Mouse (Mus musculus) lung, embryonic 16.5 days (tissue): Measurements from ENCODE around the gene Otos. TPM values are rescaled to one million over a fixed set of nuclear protein-coding genes. Genes with fewer than 3 reads are reported as not detected.

Source experiments
- ATAC-seq: fragments of 200-750 bp; cut with Nextera tagmentation; 2 replicates; pipeline ENCODE4 v1.8.0; 2017; ENCODE audit warnings: low read depth, mild to moderate bottlenecking, moderate library complexity
- H3K27ac ChIP-seq: fragments of 300-500 bp; sonication (generic); 2 replicates; pipeline ENCODE4 v1.5.1; 2014; ENCODE audit warnings: mild to moderate bottlenecking, control low read depth, low read length
- H3K27me3 ChIP-seq: fragments of 300-500 bp; sonication (generic); 2 replicates; pipeline ENCODE4 v1.6.1; 2014; ENCODE audit warnings: low read depth, low read length, mixed read lengths; ENCODE audit not compliant: control insufficient read depth, insufficient read depth
- H3K36me3 ChIP-seq: fragments of 300-500 bp; sonication (generic); 2 replicates; pipeline ENCODE4 v1.6.1; 2014; ENCODE audit warnings: low read length; ENCODE audit not compliant: control insufficient read depth, insufficient read depth
- H3K4me1 ChIP-seq: fragments of 300-500 bp; sonication (generic); replicated peaks from 2 replicates; pipeline ENCODE4 v1.6.1; 2014; ENCODE audit warnings: low read length, mixed read lengths; ENCODE audit not compliant: control insufficient read depth, insufficient read depth
- H3K4me2 ChIP-seq: fragments of 300-500 bp; sonication (generic); 2 replicates; pipeline ENCODE4 v1.6.1; 2014; ENCODE audit warnings: low read depth, low read length, control low read depth
- H3K4me3 ChIP-seq: fragments of 300-500 bp; sonication (generic); 2 replicates; pipeline ENCODE4 v1.5.1; 2014; ENCODE audit warnings: mild to moderate bottlenecking, low read length, control low read depth
- H3K9ac ChIP-seq: fragments of 300-500 bp; sonication (generic); 2 replicates; pipeline ENCODE4 v1.6.1; 2014; ENCODE audit warnings: low read length, control low read depth
- H3K9me3 ChIP-seq: fragments of 300-500 bp; sonication (generic); 2 replicates; pipeline ENCODE4 v1.6.1; 2016; ENCODE audit warnings: low read length; ENCODE audit not compliant: control insufficient read depth
- WGBS: fragments of 180-500 bp; shearing (Covaris S2); extraction: QIAGEN DNeasy Blood & Tissue Kit; methylation state at CpG from one replicate; pipeline ENCODE4 v1.1.7; 2014; 5-methylcytosine and 5-hydroxymethylcytosine counted together
- polyA plus RNA-seq: library from polyadenylated mRNA; unstranded; fragments of >200 nt; fragmentation: Nextera tagmentation; extraction: Ambion mirVana; gene quantifications from 2 replicates; pipeline ENCODE4 v1.2.1, GENCODE M21; 2015

Otos gene
- polyA plus RNA-seq, 1 experiment from 2014 or later = not detected

DNA sequence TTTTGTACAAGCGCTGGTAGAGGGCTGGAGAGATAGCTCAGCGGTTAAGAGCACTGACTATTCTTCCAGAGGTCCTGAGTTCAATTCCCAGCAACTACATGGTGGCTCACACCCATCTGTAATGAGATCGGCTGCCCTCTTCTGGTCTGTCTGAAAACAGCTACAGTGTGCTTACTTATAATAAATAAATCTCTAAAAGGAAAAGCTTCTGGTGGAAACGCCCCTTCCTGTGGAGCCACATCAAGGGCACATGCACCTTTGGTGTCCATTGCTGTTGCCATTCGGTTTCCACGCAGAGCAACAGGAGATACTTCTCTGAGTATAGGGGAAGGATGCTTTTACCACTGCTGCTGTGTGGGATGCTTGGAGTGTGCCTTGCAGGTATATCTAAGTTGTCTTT, 15.7 kb downstream of the Otos start:
- no peak overlapping the region for H3K4me3 ChIP-seq
- WGBS = 57% methylated on average over 6 of the region's 6 CpGs
- H3K4me1 ChIP-seq = no peaks in the 10 kb centered on the region
- no peaks in the 10 kb centered on the region for H3K9me3 ChIP-seq
- no peak overlapping the region for H3K9ac ChIP-seq
- no peak overlapping the region for H3K27ac ChIP-seq
- no peaks in the 10 kb centered on the region for H3K27me3 ChIP-seq
- ATAC-seq = no peak
- no peak overlapping the region for H3K4me2 ChIP-seq
- peaks cover 13% of the 10 kb centered on the region for H3K36me3 ChIP-seq

DNA sequence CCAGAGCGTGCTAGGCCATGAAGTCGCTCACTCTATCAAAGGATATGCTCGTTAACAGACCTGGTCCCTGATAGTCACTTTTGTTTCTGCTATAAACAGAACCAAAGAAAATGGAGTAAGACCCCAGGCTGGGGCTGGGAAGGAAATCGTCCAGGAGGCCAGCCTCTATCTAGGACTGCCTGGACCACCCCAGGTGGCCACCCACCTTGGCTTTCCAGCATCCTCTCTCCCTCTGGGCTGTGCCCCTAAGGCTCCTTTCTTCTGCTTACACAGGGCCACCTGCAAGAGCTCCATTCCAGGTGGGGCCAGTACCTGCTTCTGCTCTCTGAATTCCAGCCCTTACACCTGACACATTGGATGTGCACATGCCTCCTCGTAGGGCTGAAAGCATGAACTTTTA, 16.4 kb downstream of the Otos start:
- ATAC-seq = no peak
- Histone ChIP-seq H3K27me3 (no peaks in the 10 kb centered on the region), H3K4me1 (no peaks in the 10 kb centered on the region), H3K4me3 (no peak overlapping the region), H3K9me3 (no peaks in the 10 kb centered on the region), H3K36me3 (peaks cover 8% of the 10 kb centered on the region), H3K9ac (no peak overlapping the region), H3K27ac (no peak overlapping the region), H3K4me2 (no peak overlapping the region)
- 73% methylated on average over 5 of the region's 5 CpGs for WGBS

- Histone ChIP-seq H3K27me3 (no peaks in the 10 kb centered on the region), H3K4me1 (no peaks in the 10 kb centered on the region), H3K27ac (no peak overlapping the region), H3K4me2 (no peak overlapping the region), H3K9ac (no peak overlapping the region), H3K4me3 (no peak overlapping the region), H3K36me3 (no peaks in the 10 kb centered on the region), H3K9me3 (no peaks in the 10 kb centered on the region)
- ATAC-seq = no peak
- WGBS = 27% methylated on average over 4 of the region's 4 CpGs
Observed at GRCm38 (mm10) chr1:92628227-92628626, 20.4 kb downstream of the Otos start.

DNA sequence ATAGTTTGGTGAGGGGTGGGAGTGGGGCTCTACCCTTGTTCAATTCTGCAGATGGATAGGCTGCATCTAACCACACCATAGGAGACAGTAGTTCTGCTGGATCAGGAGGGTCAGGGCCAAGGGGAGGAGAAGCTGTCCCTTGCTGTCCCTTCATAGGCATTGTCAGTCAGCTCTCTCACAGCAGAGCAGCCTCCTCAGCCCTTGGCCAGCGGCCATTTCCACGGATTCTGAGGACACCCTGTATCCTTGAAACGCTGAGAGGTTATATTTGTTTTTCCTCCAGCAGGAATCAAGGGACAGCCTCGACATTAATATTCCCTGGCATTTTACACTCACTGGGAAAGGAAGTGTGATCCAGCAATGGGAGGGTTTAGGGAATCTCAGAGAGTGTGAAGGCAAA, 30.3 kb downstream of the Otos start:
- WGBS = 32% methylated on average over 4 of the region's 4 CpGs

DNA sequence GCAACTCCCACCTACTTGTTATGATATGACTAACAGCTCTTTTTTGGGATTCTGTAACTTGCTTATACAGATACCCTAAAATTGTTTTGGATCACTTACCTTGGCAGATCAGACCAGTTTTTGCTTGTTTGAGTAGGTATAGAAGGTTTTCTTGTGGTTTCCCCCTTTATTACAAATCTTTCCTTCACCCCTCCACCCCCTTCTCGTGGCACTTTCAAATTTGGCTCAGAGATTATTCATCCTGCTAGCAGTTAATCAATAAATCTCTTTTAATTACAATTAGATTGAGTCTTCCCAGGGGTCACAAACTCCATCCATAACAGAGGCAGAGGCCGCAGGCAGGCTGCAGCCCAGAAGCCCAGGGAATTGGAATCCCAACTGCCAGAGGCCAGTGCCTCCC, 31.2 kb downstream of the Otos start, which contains the start of gene Olfr12:
Gene Olfr12 (plus strand): TSS at position 301 of the 400 bp plus-strand sequence.
- Histone ChIP-seq H3K4me2 (no peak within 1 kb of the TSS), H3K36me3 (no peaks in the 10 kb centered on the region), H3K9me3 (no peaks in the 10 kb centered on the region), H3K27ac (no peak within 1 kb of the TSS), H3K27me3 (no peaks in the 10 kb centered on the region; the same call in 1 of the 2 replicates), H3K4me1 (no peaks in the 10 kb centered on the region), H3K4me3 (no peak within 1 kb of the TSS), H3K9ac (no peak within 1 kb of the TSS)
- no peak for ATAC-seq
- WGBS = 58% methylated on average over 2 of the region's 2 CpGs

More for the DNA sequence above, 30.3 kb downstream of the Otos start:
- H3K4me1 ChIP-seq = no peaks in the 10 kb centered on the region
- H3K27me3 ChIP-seq = no peaks in the 10 kb centered on the region; the same call in 1 of the 2 replicates
- ATAC-seq = no peak
- H3K36me3 ChIP-seq = no peaks in the 10 kb centered on the region
- no peaks in the 10 kb centered on the region for H3K9me3 ChIP-seq
- no peak overlapping the region for H3K4me2 ChIP-seq
- no peak overlapping the region for H3K4me3 ChIP-seq
- H3K27ac ChIP-seq = no peak overlapping the region
- H3K9ac ChIP-seq = no peak overlapping the region

- H3K27ac ChIP-seq = no peak overlapping the region
- ATAC-seq = no peak
- H3K9ac ChIP-seq = no peak overlapping the region
- no peak overlapping the region for H3K4me3 ChIP-seq
- H3K36me3 ChIP-seq = no peaks in the 10 kb centered on the region
- H3K4me1 ChIP-seq = no peaks in the 10 kb centered on the region
- H3K9me3 ChIP-seq = no peaks in the 10 kb centered on the region
- 67% methylated on average over 1 of the region's 1 CpGs for WGBS
- H3K4me2 ChIP-seq = no peak overlapping the region
- H3K27me3 ChIP-seq = no peaks in the 10 kb centered on the region; the same call in 1 of the 2 replicates
Observed at GRCm38 (mm10) chr1:92616046-92616445, 32.6 kb downstream of the Otos start.

DNA sequence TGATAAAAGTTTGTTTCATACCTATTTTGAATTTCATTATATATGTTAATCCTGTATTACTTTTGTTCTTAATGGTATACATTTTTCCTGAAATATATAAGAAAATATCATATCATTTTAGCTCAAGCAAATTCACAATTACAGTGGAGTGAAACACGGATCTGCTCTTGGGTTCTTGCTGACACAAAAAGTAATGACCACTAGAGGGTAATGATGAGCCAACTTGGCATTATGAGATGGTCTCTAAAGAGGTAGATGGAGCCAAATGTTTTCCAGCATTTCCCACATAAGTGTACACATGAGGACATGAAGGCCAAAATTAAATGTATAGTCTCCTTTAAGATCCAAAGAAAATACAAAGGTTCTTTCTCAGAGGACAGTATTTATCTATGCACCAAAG, 34.1 kb downstream of the Otos start:
- Histone ChIP-seq H3K4me3 (no peak overlapping the region), H3K4me1 (no peaks in the 10 kb centered on the region), H3K4me2 (no peak overlapping the region), H3K9ac (no peak overlapping the region), H3K36me3 (no peaks in the 10 kb centered on the region), H3K27me3 (no peaks in the 10 kb centered on the region; the same call in 1 of the 2 replicates), H3K9me3 (no peaks in the 10 kb centered on the region), H3K27ac (no peak overlapping the region)
- no peak for ATAC-seq
- 5% methylated on average over 1 of the region's 1 CpGs for WGBS

DNA sequence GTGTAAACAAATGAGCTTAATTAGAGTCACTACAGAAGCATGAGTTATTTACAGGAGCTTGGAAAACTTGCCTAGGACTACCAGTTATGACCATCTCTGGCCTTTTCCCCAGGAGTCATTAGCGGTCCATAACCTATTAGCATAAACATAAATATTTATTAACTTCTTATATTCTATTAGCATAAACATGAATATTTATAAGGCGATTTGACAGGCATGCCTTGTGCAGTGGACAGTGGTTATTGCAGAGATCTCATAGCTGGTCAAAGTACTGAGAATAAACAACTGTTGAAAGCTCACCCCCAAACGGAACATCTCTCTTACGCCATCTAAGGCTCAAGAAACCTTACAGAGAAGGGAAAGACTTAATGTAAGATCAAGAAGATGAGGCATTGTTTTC, 35.5 kb downstream of the Otos start:
- Histone ChIP-seq H3K27ac (no peak overlapping the region), H3K27me3 (no peaks in the 10 kb centered on the region), H3K9ac (no peak overlapping the region), H3K36me3 (no peaks in the 10 kb centered on the region), H3K4me2 (no peak overlapping the region), H3K4me3 (no peak overlapping the region), H3K4me1 (no peaks in the 10 kb centered on the region), H3K9me3 (no peaks in the 10 kb centered on the region)
- 52% methylated on average over 4 of the region's 4 CpGs for WGBS
- ATAC-seq = no peak

- Histone ChIP-seq H3K4me2 (no peak overlapping the region), H3K4me1 (no peaks in the 10 kb centered on the region), H3K4me3 (no peak overlapping the region), H3K27ac (no peak overlapping the region), H3K27me3 (no peaks in the 10 kb centered on the region), H3K9me3 (no peaks in the 10 kb centered on the region), H3K9ac (no peak overlapping the region), H3K36me3 (no peaks in the 10 kb centered on the region)
- ATAC-seq = no peak
- 3% methylated on average over 5 of the region's 5 CpGs for WGBS
Observed at GRCm38 (mm10) chr1:92611008-92611407, 37.6 kb downstream of the Otos start.

GRCm38 (mm10) chr1:92607711-92608110, 40.9 kb downstream of the Otos start:
- no peak for ATAC-seq
- Histone ChIP-seq H3K4me1 (no peaks in the 10 kb centered on the region), H3K9me3 (no peaks in the 10 kb centered on the region), H3K4me3 (no peak overlapping the region), H3K9ac (no peak overlapping the region), H3K36me3 (no peaks in the 10 kb centered on the region), H3K27me3 (no peaks in the 10 kb centered on the region), H3K4me2 (no peak overlapping the region), H3K27ac (no peak overlapping the region)
- 73% methylated on average over 4 of the region's 4 CpGs for WGBS
